Mouse (Mus musculus) gastrocnemius, postnatal 25 days (tissue): Measurements from ENCODE around the gene H13. TPM values are rescaled to one million over a fixed set of nuclear protein-coding genes. Genes with fewer than 3 reads are reported as not detected.

Source experiments
- DNase-seq: peaks from one replicate; pipeline ENCODE4 v3.0.0; 2022
- long read RNA-seq, 2 experiments: library from polyadenylated mRNA; stranded (forward); transcript quantifications; one replicate each; pipeline ENCODE4 v2.0.0; 2021
- total RNA-seq, 2 experiments: library from RNA; stranded (reverse); gene quantifications; 1 replicate in 1 of 2; 2 replicates in 1 of 2; pipeline ENCODE4 v1.2.3; 2021

The H13 gene
- total RNA-seq: 10 to 100 TPM; 29.5 to 38.6 TPM
- long read RNA-seq, experiment 1, full-length matches to known transcripts: 61 of 70 reads
- long read RNA-seq, experiment 1, partial matches to known transcripts: 1 of 70 reads
- long read RNA-seq, experiment 1, other reads (novel, unspliced or antisense): 8 of 70 reads
- long read RNA-seq, experiment 2, full-length matches to known transcripts: 107 of 113 reads
- long read RNA-seq, experiment 2, partial matches to known transcripts: 2 of 113 reads
- long read RNA-seq, experiment 2, other reads (novel, unspliced or antisense): 4 of 113 reads

- DNase-seq: peak; percentile 90
Measured at GRCm38 (mm10) chr2:152669256-152669638, at the start of gene H13. Gene H13, plus strand, starts transcription at chr2:152669461.

DNA sequence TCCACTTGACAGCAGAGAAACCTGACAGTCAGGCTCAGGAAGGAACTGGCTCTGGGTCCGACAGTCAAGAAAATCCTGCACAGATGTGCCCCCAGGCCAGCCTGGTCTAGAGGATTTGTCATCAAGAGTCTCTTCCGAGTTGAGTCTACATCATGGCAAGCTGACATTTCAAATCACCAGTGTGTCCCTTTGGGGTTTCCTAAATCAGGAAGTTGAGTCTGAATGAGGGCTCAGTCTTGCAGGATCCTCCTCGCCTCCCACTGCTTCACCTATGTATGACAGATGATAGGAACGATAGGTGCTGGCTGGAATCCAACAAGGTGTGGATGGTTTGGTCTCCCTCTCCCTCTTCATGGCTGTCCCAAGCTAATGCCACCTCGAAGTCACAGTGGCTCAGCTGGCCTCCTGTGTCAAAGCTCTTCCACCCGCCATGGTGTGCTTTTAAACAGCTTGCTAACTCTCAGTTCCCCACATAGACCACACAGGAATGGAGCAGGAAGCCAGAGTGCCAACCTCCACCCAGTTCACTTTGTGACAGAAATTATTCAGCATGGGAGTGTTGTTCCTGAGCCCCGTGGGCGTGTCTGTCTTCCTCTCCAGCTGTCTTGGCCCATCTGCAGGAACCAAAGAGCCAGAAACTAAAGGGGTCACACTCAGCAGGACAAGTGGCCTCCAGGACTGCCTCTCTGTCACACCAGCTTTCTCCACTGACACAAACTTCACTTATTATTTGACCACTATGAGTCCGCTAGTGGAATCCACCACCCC lies 48.7 kb upstream of the H13 start:
- DNase-seq: peak; percentile 45

- DNase-seq: no peak
Measured at GRCm38 (mm10) chr2:152622151-152622550, 47.1 kb upstream of the H13 start.

DNA sequence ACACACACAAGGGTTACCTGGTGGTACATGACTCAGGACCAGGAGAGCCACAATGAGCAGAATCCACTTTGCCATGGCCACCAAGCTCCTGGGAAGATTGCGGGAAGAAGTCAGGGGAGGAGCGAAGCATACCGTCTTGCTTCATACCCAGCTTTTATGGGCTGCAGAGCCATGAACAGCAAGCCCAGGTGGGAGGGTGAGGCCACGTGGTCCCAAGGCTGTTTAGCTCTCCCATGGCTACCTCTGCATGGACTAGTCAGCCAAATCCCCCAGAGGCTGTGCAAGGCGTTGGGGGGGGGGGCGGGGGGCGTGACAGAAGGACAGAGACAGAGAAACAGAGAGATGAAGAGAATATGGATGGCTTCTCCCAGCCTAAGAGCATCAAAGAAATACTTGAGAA lies 46.3 kb upstream of the H13 start, which contains the start of gene Defb25:
Gene Defb25, minus strand, starts transcription at position 101 of the 400 bp plus-strand sequence.
- no peak for DNase-seq

GRCm38 (mm10) chr2:152624566-152624965 lies 44.7 kb upstream of the H13 start:
- no peak for DNase-seq

- no peak for DNase-seq
Measured at GRCm38 (mm10) chr2:152625256-152625655, 44.0 kb upstream of the H13 start.

DNA sequence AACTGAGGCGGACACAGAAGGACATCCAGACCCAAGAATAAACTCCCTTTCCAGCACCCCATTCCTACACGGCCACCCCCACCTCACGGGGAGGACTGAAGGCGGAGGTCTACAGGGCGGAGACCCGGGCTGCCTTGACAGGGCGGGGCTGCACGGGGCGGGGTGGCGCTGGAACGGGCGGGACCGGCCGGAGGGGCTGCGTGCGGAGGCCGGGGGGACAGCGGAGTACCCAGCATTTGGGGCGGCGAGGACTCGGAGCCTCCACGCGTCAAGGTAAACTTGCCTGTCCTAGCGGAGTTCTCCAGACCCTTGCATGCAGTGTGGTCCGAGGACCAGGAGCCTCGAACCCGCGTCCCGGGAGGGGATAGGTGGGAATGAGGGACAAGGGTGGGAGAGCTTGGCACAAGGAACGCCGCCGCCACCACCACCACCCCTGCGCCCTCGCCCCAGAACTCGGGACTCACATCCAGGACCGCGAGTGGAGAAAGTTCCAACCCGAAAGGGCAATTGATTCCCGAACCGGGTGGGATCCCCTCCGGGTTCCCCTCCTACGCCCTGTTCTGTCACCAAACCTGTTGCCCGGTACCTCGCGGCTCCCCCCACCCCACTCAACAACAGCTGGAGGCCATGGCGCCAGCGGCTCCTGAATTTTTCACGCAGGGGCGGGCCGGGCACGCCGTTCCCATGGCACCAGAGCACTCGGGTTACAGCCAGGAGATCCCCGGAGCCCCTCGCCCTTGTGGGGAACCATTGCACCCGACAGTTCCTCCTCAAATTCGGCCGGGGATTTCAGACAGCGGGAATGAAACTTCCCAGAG lies 42.3 kb upstream of the H13 start, which contains the start of gene Rem1:
Gene Rem1, plus strand, starts transcription at position 178 of the 818 bp plus-strand sequence.
- peak; percentile 53 for DNase-seq

- no peak for DNase-seq
Measured at GRCm38 (mm10) chr2:152628066-152628465, 41.2 kb upstream of the H13 start.

- no peak for DNase-seq
Measured at GRCm38 (mm10) chr2:152629239-152629638, 40.0 kb upstream of the H13 start.

GRCm38 (mm10) chr2:152629904-152630303 lies 39.4 kb upstream of the H13 start:
- no peak for DNase-seq

GRCm38 (mm10) chr2:152633334-152633733 lies 35.9 kb upstream of the H13 start:
- DNase-seq: no peak

DNA sequence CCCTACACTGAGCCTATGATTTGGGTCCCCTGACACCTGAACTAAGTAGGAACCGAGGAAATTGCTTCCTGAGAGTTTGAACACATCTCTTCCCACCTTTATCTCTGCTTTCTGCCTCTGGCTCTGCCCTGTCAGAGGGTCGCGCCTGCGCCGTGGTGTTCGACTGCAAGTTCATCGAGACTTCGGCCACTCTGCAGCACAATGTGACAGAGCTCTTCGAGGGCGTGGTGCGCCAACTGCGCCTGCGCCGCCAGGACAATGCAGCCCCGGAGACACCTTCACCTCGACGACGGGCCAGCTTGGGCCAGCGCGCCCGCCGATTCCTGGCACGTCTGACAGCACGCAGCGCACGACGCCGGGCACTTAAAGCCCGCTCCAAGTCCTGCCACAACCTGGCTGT lies 35.0 kb upstream of the H13 start:
- DNase-seq: no peak

- peak; percentile 85 for DNase-seq
Measured at GRCm38 (mm10) chr2:152636246-152637005, 32.8 kb upstream of the H13 start.

- no peak for DNase-seq
Measured at GRCm38 (mm10) chr2:152637006-152637322, 32.3 kb upstream of the H13 start.

GRCm38 (mm10) chr2:152637381-152637780 lies 31.9 kb upstream of the H13 start:
- no peak for DNase-seq

- DNase-seq: no peak
Measured at GRCm38 (mm10) chr2:152638865-152639264, 30.4 kb upstream of the H13 start.

DNA sequence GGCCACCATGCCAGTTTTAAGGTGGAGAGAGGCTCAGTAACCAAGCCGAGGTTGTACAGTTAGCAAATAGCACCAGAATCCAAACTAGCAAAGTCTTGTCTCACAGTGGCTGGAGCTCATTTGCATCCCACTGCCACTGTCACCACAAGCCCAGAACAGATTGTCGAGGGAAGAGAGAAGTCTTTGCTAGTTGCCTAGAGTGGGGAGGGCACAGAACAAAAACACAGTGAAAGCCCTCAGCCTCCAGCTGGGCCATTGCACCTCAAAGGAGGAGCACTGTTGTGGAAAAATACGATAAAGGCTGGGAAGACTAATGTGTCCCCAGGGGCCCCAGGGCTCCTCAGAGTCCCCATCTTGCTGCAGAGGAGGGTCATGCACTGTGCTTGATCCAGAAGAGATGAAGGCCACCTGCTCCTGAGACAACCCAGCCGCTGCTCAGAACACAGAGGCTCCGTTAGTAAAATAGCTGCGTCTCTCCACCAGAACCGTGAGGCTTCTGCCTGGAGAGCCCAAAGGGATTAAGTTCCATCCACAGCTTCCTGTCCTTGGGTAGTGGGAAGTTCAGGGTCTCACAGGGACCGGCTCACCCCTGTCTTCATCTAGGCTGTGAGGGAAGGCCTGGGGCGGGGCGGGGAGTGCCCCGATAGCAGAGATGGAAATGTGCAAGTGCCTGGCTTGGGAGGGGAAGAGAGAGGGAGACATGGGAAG lies 29.7 kb upstream of the H13 start:
- peak; percentile 46 for DNase-seq

DNA sequence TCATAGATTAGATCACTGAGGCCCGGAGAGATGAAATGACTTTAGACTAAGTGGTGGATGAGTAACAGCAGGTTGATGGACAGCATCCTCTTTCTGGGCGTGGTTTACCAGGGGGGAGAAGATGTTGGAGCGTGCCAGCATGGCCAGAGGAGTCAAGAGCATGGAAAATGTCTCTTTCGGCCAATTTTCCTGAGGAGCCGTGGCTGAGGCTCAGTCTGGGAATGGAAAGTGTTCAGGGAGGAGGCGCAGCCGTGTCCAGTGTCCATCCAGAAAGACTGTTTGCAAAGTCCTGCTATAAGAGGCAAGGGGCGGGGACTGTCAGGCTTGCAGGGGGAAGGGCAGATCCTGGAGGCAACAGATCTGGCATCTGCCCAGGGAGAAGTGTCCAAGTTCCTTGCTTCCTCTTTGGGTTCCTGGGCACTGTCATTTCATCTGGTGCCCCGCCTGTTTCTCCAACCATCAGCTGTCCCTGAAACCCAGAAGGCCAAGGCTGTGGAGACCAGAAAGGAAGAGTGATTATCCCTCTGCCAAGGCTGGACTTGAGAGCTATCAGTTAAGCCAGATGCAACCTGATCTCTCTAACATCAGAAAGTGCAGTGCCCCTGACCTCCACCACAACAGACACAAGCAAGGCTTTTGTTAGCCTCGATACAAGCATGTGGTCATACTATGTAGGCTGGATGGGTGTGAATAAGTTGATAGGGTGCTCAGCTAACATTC lies 16.2 kb upstream of the H13 start:
- DNase-seq: peak; percentile 52

- DNase-seq: peak; percentile 65
Measured at GRCm38 (mm10) chr2:152653874-152654715, 15.2 kb upstream of the H13 start.

DNA sequence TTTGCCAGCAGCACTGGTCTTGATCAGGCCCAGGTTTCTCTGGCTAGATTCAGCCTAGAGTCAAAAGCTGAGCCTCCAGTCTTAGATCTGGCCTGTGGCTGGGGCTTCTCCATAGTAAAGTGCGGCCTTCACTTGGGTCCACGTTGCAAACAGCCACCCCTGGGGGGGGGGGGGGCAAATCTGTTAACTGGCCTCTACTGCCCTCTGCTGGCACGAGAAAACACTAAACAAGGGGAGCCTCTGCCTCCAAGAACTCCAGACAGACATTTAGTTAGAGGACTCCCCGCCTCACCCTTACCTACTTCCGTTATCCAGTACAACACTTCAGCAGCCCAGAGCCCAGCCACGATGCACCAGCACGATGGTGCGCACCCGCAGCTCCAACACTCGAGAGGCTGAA lies 11.9 kb upstream of the H13 start:
- DNase-seq: no peak
